Mouse (Mus musculus): ENCODE measurements around the gene Armc2. TPM values are rescaled to one million over a fixed set of nuclear protein-coding genes. Genes with fewer than 3 reads are reported as not detected.

Armc2 gene
- polyA plus RNA-seq, 2 experiments = 3.6 to 4.8 TPM

GRCm38 (mm10) chr10:41880206-41880605 lies 138.0 kb downstream of the Armc2 start:
- WGBS = 39% methylated on average over 4 of the region's 4 CpGs
- DNase-seq (ENCODE audit: low spot score) = no peak
- Histone ChIP-seq H3K27me3 (ENCODE audit: control insufficient read depth, insufficient read depth, low read length) (no peaks in the 10 kb centered on the region), H3K4me1 (ENCODE audit: control insufficient read depth, insufficient read depth, low read length) (0 out of 2 replicates have a peak, but pooled peaks cover 2% of the 10 kb centered on the region), H3K9ac (ENCODE audit: low read depth, low read length, severe bottlenecking) (no peak overlapping the region), H3K4me2 (replicated peaks; ENCODE audit: low read depth, low read length, severe bottlenecking) (no peak overlapping the region), H3K9me3 (ENCODE audit: control insufficient read depth, low read length) (no peaks in the 10 kb centered on the region), H3K27ac (replicated peaks; ENCODE audit: low read depth, low read length) (no peak overlapping the region), H3K36me3 (ENCODE audit: control insufficient read depth, insufficient read depth, low read length) (no peaks in the 10 kb centered on the region), H3K4me3 (replicated peaks; ENCODE audit: low read length) (no peak overlapping the region)
- ATAC-seq (ENCODE audit: low FRiP score, low read depth) = no peak
- TF ChIP-seq POLR2A (IDR thresholded peaks at IDR 0.05; ENCODE audit: borderline replicate concordance, extremely low read depth, insufficient read depth, insufficient read length) = no peak

- Histone ChIP-seq H3K36me3 (ENCODE audit: control insufficient read depth, insufficient read depth, low read length) (no peaks in the 10 kb centered on the region), H3K9me3 (ENCODE audit: control insufficient read depth, low read length) (no peaks in the 10 kb centered on the region), H3K4me3 (replicated peaks; ENCODE audit: low read length) (no peak overlapping the region), H3K9ac (ENCODE audit: low read depth, low read length, severe bottlenecking) (no peak overlapping the region), H3K4me2 (replicated peaks; ENCODE audit: low read depth, low read length, severe bottlenecking) (no peak overlapping the region), H3K27ac (replicated peaks; ENCODE audit: low read depth, low read length) (no peak overlapping the region), H3K4me1 (ENCODE audit: control insufficient read depth, insufficient read depth, low read length) (no peaks in the 10 kb centered on the region), H3K27me3 (ENCODE audit: control insufficient read depth, insufficient read depth, low read length) (no peaks in the 10 kb centered on the region)
- 77% methylated on average over 1 of the region's 1 CpGs for WGBS
- DNase-seq (ENCODE audit: low spot score) (no peak), ATAC-seq (ENCODE audit: low FRiP score, low read depth) (no peak)
- TF ChIP-seq POLR2A (IDR thresholded peaks at IDR 0.05; ENCODE audit: borderline replicate concordance, extremely low read depth, insufficient read depth, insufficient read length) = no peak
Observed at GRCm38 (mm10) chr10:41879675-41880074, 138.6 kb downstream of the Armc2 start.

DNA sequence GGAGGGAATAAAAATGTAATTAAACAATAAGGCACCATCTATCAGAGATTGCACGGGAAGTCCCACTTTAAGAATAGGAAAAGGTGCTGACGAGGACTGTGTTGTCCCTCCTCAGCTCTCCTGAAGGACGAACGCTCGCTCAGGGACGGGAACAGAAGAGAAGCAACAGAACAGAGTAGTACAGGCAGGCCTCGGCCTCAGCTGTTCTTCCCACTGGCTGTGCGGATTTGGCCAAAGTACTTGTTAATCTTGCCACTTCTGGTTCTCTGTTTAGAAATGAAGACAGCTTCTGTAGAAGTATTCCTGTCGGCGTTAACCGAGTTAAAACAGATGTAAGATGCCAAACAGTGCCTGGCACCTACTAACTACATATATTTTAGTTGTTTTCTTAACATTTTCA lies 139.9 kb downstream of the Armc2 start:
- no peak overlapping the region for H3K4me2 ChIP-seq (replicated peaks; ENCODE audit: low read depth, low read length, severe bottlenecking)
- no peak overlapping the region for H3K4me3 ChIP-seq (replicated peaks; ENCODE audit: low read length)
- H3K4me1 ChIP-seq (ENCODE audit: control insufficient read depth, insufficient read depth, low read length) = no peaks in the 10 kb centered on the region
- WGBS = 80% methylated on average over 11 of the region's 11 CpGs
- no peak for TF ChIP-seq POLR2A (IDR thresholded peaks at IDR 0.05; ENCODE audit: borderline replicate concordance, extremely low read depth, insufficient read depth, insufficient read length)
- H3K9me3 ChIP-seq (ENCODE audit: control insufficient read depth, low read length) = no peaks in the 10 kb centered on the region
- H3K36me3 ChIP-seq (ENCODE audit: control insufficient read depth, insufficient read depth, low read length) = no peaks in the 10 kb centered on the region
- ATAC-seq (ENCODE audit: low FRiP score, low read depth) (no peak), DNase-seq (ENCODE audit: low spot score) (no peak)
- H3K27ac ChIP-seq (replicated peaks; ENCODE audit: low read depth, low read length) = no peak overlapping the region
- no peak overlapping the region for H3K9ac ChIP-seq (ENCODE audit: low read depth, low read length, severe bottlenecking)
- H3K27me3 ChIP-seq (ENCODE audit: control insufficient read depth, insufficient read depth, low read length) = no peaks in the 10 kb centered on the region

GRCm38 (mm10) chr10:41875624-41876023 lies 142.6 kb downstream of the Armc2 start:
- DNase-seq (ENCODE audit: low spot score) (no peak), ATAC-seq (ENCODE audit: low FRiP score, low read depth) (no peak)
- H3K4me2 ChIP-seq (replicated peaks; ENCODE audit: low read depth, low read length, severe bottlenecking) = no peak overlapping the region
- H3K4me1 ChIP-seq (ENCODE audit: control insufficient read depth, insufficient read depth, low read length) = no peaks in the 10 kb centered on the region
- no peak for TF ChIP-seq POLR2A (IDR thresholded peaks at IDR 0.05; ENCODE audit: borderline replicate concordance, extremely low read depth, insufficient read depth, insufficient read length)
- H3K27ac ChIP-seq (replicated peaks; ENCODE audit: low read depth, low read length) = no peak overlapping the region
- H3K9me3 ChIP-seq (ENCODE audit: control insufficient read depth, low read length) = no peaks in the 10 kb centered on the region
- H3K36me3 ChIP-seq (ENCODE audit: control insufficient read depth, insufficient read depth, low read length) = no peaks in the 10 kb centered on the region
- no peaks in the 10 kb centered on the region for H3K27me3 ChIP-seq (ENCODE audit: control insufficient read depth, insufficient read depth, low read length)
- no peak overlapping the region for H3K9ac ChIP-seq (ENCODE audit: low read depth, low read length, severe bottlenecking)
- H3K4me3 ChIP-seq (replicated peaks; ENCODE audit: low read length) = no peak overlapping the region

GRCm38 (mm10) chr10:41871564-41871963 lies 146.7 kb downstream of the Armc2 start:
- no peak overlapping the region for H3K4me2 ChIP-seq (replicated peaks; ENCODE audit: low read depth, low read length, severe bottlenecking)
- no peak for ATAC-seq (ENCODE audit: low FRiP score, low read depth)
- no peak overlapping the region for H3K9ac ChIP-seq (ENCODE audit: low read depth, low read length, severe bottlenecking)
- H3K27ac ChIP-seq (replicated peaks; ENCODE audit: low read depth, low read length) = no peak overlapping the region
- H3K36me3 ChIP-seq (ENCODE audit: control insufficient read depth, insufficient read depth, low read length) = no peaks in the 10 kb centered on the region
- peaks cover 3% of the 10 kb centered on the region; the same call in 1 of the 2 replicates for H3K4me1 ChIP-seq (ENCODE audit: control insufficient read depth, insufficient read depth, low read length)
- no peak for TF ChIP-seq POLR2A (IDR thresholded peaks at IDR 0.05; ENCODE audit: borderline replicate concordance, extremely low read depth, insufficient read depth, insufficient read length)
- H3K4me3 ChIP-seq (replicated peaks; ENCODE audit: low read length) = no peak overlapping the region
- WGBS = 75% methylated on average over 2 of the region's 2 CpGs
- H3K27me3 ChIP-seq (ENCODE audit: control insufficient read depth, insufficient read depth, low read length) = no peaks in the 10 kb centered on the region
- no peaks in the 10 kb centered on the region for H3K9me3 ChIP-seq (ENCODE audit: control insufficient read depth, low read length)
- no peak for DNase-seq (ENCODE audit: low spot score)

DNA sequence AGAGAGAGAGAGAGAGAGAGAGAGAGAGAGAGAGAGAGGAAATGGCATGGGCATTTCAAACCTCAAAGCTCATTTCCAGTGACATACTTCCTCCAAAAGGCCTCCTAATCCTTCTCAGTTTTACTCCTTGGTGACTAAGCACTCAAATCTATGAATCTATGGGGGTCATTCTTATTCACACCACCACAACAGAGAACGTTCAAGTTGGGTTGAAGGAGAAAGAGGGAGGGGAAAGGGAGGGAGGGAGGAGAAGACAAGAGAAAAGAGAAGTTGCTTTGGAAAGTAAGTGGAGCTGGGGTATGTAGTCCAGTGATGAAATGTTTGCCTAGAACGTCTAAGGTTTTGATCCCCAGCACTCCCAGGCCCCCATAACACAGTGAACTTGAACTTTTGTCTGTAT lies 148.1 kb downstream of the Armc2 start:
- 60% methylated on average over 2 of the region's 2 CpGs for WGBS
- Histone ChIP-seq H3K27me3 (ENCODE audit: control insufficient read depth, insufficient read depth, low read length) (no peaks in the 10 kb centered on the region), H3K36me3 (ENCODE audit: control insufficient read depth, insufficient read depth, low read length) (no peaks in the 10 kb centered on the region), H3K27ac (replicated peaks; ENCODE audit: low read depth, low read length) (no peak overlapping the region), H3K4me3 (replicated peaks; ENCODE audit: low read length) (no peak overlapping the region), H3K4me2 (replicated peaks; ENCODE audit: low read depth, low read length, severe bottlenecking) (no peak overlapping the region), H3K4me1 (ENCODE audit: control insufficient read depth, insufficient read depth, low read length) (peaks cover 7% of the 10 kb centered on the region; the same call in 1 of the 2 replicates), H3K9ac (ENCODE audit: low read depth, low read length, severe bottlenecking) (no peak overlapping the region), H3K9me3 (ENCODE audit: control insufficient read depth, low read length) (no peaks in the 10 kb centered on the region)
- ATAC-seq (ENCODE audit: low FRiP score, low read depth) (no peak), DNase-seq (ENCODE audit: low spot score) (no peak)
- TF ChIP-seq POLR2A (IDR thresholded peaks at IDR 0.05; ENCODE audit: borderline replicate concordance, extremely low read depth, insufficient read depth, insufficient read length) = no peak
